Mouse (Mus musculus) spleen, adult 2 months (tissue): ENCODE measurements around the gene Gng7.

Experiments used
- CTCF ChIP-seq: fragments of 200-500 bp; IDR thresholded peaks from 2 replicates; pipeline ENCODE4 v1.5.1; 2011; ENCODE audit warnings: mild to moderate bottlenecking, inconsistent platforms; ENCODE audit not compliant: insufficient read depth, insufficient read length, insufficient replicate concordance; ENCODE audit errors: extremely low read depth
- POLR2A ChIP-seq: fragments of 200-500 bp; IDR thresholded peaks from 2 replicates; pipeline ENCODE4 v1.6.1; 2011; ENCODE audit warnings: low read depth, low read length, inconsistent platforms

GRCm38 (mm10) chr10:80935698-80936097, 79.0 kb downstream of the Gng7 start:
- no peak for TF ChIP-seq POLR2A
- no peak for TF ChIP-seq CTCF
